Mouse (Mus musculus) hindbrain, embryonic 16.5 days (tissue): ENCODE measurements at regions not wholly inside any gene's neighbourhood (a gene's known extent, or its start where the extent isn't known, plus 50 kb on each side); places are given as distances from the start of the nearest gene placed in this dataset.

Experiments used
- ATAC-seq: fragments of 200-750 bp; cut with Nextera tagmentation; 2 replicates; pipeline ENCODE4 v1.8.0; 2017; ENCODE audit warnings: moderate TSS enrichment, moderate library complexity
- H3K27ac ChIP-seq: fragments of 300-500 bp; sonication (generic); 2 replicates; pipeline ENCODE4 v1.5.1; 2014; ENCODE audit warnings: low read depth, mild to moderate bottlenecking, control low read depth, low read length, moderate library complexity
- H3K27me3 ChIP-seq: fragments of 300-500 bp; sonication (generic); replicated peaks from 2 replicates; pipeline ENCODE4 v1.6.1; 2014; ENCODE audit warnings: low read length; ENCODE audit not compliant: control insufficient read depth, insufficient read depth
- H3K36me3 ChIP-seq: fragments of 300-500 bp; sonication (generic); 2 replicates; pipeline ENCODE4 v1.6.1; 2014; ENCODE audit warnings: mild to moderate bottlenecking, low read length, moderate library complexity, mixed read lengths; ENCODE audit not compliant: control insufficient read depth, insufficient read depth
- H3K4me1 ChIP-seq: fragments of 300-500 bp; sonication (generic); 2 replicates; pipeline ENCODE4 v1.6.1; 2014; ENCODE audit warnings: low read depth, low read length; ENCODE audit not compliant: control insufficient read depth, insufficient read depth
- H3K4me2 ChIP-seq: fragments of 300-500 bp; sonication (generic); 2 replicates; pipeline ENCODE4 v1.6.1; 2014; ENCODE audit warnings: mild to moderate bottlenecking, low read length, control low read depth, moderate library complexity
- H3K4me3 ChIP-seq: fragments of 300-500 bp; sonication (generic); 2 replicates; pipeline ENCODE4 v1.5.1; 2014; ENCODE audit warnings: mild to moderate bottlenecking, low read length, control low read depth, moderate library complexity
- H3K9ac ChIP-seq: fragments of 300-500 bp; sonication (generic); 2 replicates; pipeline ENCODE4 v1.6.1; 2014; ENCODE audit warnings: low read depth, mild to moderate bottlenecking, control low read depth, low read length, moderate library complexity
- H3K9me3 ChIP-seq: fragments of 300-500 bp; sonication (generic); 2 replicates; pipeline ENCODE4 v1.6.1; 2014; ENCODE audit warnings: mild to moderate bottlenecking, low read length, moderate library complexity; ENCODE audit not compliant: control insufficient read depth
- WGBS: fragments of 180-500 bp; shearing (Covaris S2); extraction: QIAGEN DNeasy Blood & Tissue Kit; methylation state at CpG from one replicate; pipeline ENCODE4 v1.1.7; 2014; 5-methylcytosine and 5-hydroxymethylcytosine counted together

- H3K27ac ChIP-seq: no peak overlapping the region
- peak; percentile 17; the same call in 1 of the 2 replicates for ATAC-seq
Observed at GRCm38 (mm10) chr6:36645415-36645814, 164.6 kb downstream of the Ptn start.

GRCm38 (mm10) chr6:36644880-36645279 is 165.1 kb downstream of the Ptn start:
- H3K4me2 ChIP-seq: no peak overlapping the region

More at GRCm38 (mm10) chr6:36645415-36645814, 164.6 kb downstream of the Ptn start:
- Histone ChIP-seq H3K4me1 (no peaks in the 10 kb centered on the region), H3K4me2 (no peak overlapping the region), H3K9ac (no peak overlapping the region), H3K36me3 (no peaks in the 10 kb centered on the region), H3K4me3 (no peak overlapping the region), H3K9me3 (no peaks in the 10 kb centered on the region), H3K27me3 (no peaks in the 10 kb centered on the region)
- WGBS: 63% methylated on average over 2 of the region's 2 CpGs

GRCm38 (mm10) chr6:36637031-36637430 is 173.0 kb downstream of the Ptn start:
- Histone ChIP-seq H3K36me3 (no peaks in the 10 kb centered on the region), H3K4me1 (no peaks in the 10 kb centered on the region), H3K9ac (no peak overlapping the region), H3K27me3 (no peaks in the 10 kb centered on the region), H3K4me2 (no peak overlapping the region), H3K27ac (no peak overlapping the region), H3K9me3 (no peaks in the 10 kb centered on the region), H3K4me3 (no peak overlapping the region)
- ATAC-seq: 0 out of 2 replicates have a peak, but pooled peaks have one; percentile 27
- 79% methylated on average over 2 of the region's 2 CpGs for WGBS

More at GRCm38 (mm10) chr6:36644880-36645279, 165.1 kb downstream of the Ptn start:
- 13% methylated on average over 7 of the region's 7 CpGs for WGBS
- Histone ChIP-seq H3K36me3 (no peaks in the 10 kb centered on the region), H3K27ac (no peak overlapping the region), H3K4me1 (no peaks in the 10 kb centered on the region), H3K4me3 (no peak overlapping the region), H3K9me3 (no peaks in the 10 kb centered on the region), H3K27me3 (no peaks in the 10 kb centered on the region), H3K9ac (no peak overlapping the region)
- peak; percentile 97 for ATAC-seq

GRCm38 (mm10) chr6:36627648-36628047 is 182.4 kb downstream of the Ptn start:
- Histone ChIP-seq H3K9me3 (no peaks in the 10 kb centered on the region), H3K4me3 (no peak overlapping the region), H3K4me1 (no peaks in the 10 kb centered on the region), H3K27me3 (no peaks in the 10 kb centered on the region), H3K9ac (no peak overlapping the region), H3K27ac (no peak overlapping the region), H3K4me2 (no peak overlapping the region), H3K36me3 (no peaks in the 10 kb centered on the region)
- 59% methylated on average over 2 of the region's 2 CpGs for WGBS
- ATAC-seq: no peak

- Histone ChIP-seq H3K4me1 (no peaks in the 10 kb centered on the region), H3K27me3 (no peaks in the 10 kb centered on the region), H3K4me3 (no peak overlapping the region), H3K36me3 (no peaks in the 10 kb centered on the region), H3K4me2 (no peak overlapping the region), H3K9me3 (no peaks in the 10 kb centered on the region), H3K27ac (no peak overlapping the region), H3K9ac (no peak overlapping the region)
- no peak for ATAC-seq
- WGBS: 49% methylated on average over 10 of the region's 10 CpGs
Observed at GRCm38 (mm10) chr6:36608281-36608970, 201.6 kb downstream of the Ptn start.

GRCm38 (mm10) chr6:36605578-36606205 is 204.3 kb downstream of the Ptn start:
- H3K9ac ChIP-seq: no peak overlapping the region
- no peak overlapping the region for H3K4me3 ChIP-seq
- H3K4me1 ChIP-seq: no peaks in the 10 kb centered on the region
- H3K9me3 ChIP-seq: no peaks in the 10 kb centered on the region
- H3K27me3 ChIP-seq: no peaks in the 10 kb centered on the region
- no peak overlapping the region for H3K4me2 ChIP-seq
- H3K27ac ChIP-seq: no peak overlapping the region
- 71% methylated on average over 4 of the region's 4 CpGs for WGBS
- no peaks in the 10 kb centered on the region for H3K36me3 ChIP-seq
- no peak for ATAC-seq

- WGBS: 80% methylated on average over 3 of the region's 3 CpGs
- no peaks in the 10 kb centered on the region for H3K36me3 ChIP-seq
- H3K27me3 ChIP-seq: no peaks in the 10 kb centered on the region
- no peak overlapping the region for H3K4me3 ChIP-seq
- H3K9me3 ChIP-seq: no peaks in the 10 kb centered on the region
- H3K4me1 ChIP-seq: no peaks in the 10 kb centered on the region
- no peak overlapping the region for H3K27ac ChIP-seq
- no peak for ATAC-seq
- no peak overlapping the region for H3K4me2 ChIP-seq
- no peak overlapping the region for H3K9ac ChIP-seq
Observed at GRCm38 (mm10) chr6:36604802-36605201, 205.2 kb downstream of the Ptn start.

- Histone ChIP-seq H3K27ac (no peak overlapping the region), H3K27me3 (no peaks in the 10 kb centered on the region), H3K4me3 (no peak overlapping the region), H3K9me3 (no peaks in the 10 kb centered on the region), H3K9ac (no peak overlapping the region), H3K4me2 (no peak overlapping the region), H3K4me1 (no peaks in the 10 kb centered on the region; the same call in 1 of the 2 replicates), H3K36me3 (no peaks in the 10 kb centered on the region)
- WGBS: 49% methylated on average over 3 of the region's 3 CpGs
- peak; percentile 63; the same call in 1 of the 2 replicates for ATAC-seq
Observed at GRCm38 (mm10) chr6:36596574-36596973, 208.7 kb downstream of the Chrm2 start.

- no peak for ATAC-seq
- WGBS: 73% methylated on average over 16 of the region's 16 CpGs
- Histone ChIP-seq H3K27ac (no peak overlapping the region), H3K9me3 (no peaks in the 10 kb centered on the region), H3K9ac (no peak overlapping the region), H3K27me3 (no peaks in the 10 kb centered on the region), H3K36me3 (no peaks in the 10 kb centered on the region), H3K4me1 (no peaks in the 10 kb centered on the region), H3K4me3 (no peak overlapping the region), H3K4me2 (no peak overlapping the region)
Observed at GRCm38 (mm10) chr6:36590881-36591630, 203.2 kb downstream of the Chrm2 start.
